Mouse (Mus musculus): ENCODE data around the gene Zzz3.

DNA sequence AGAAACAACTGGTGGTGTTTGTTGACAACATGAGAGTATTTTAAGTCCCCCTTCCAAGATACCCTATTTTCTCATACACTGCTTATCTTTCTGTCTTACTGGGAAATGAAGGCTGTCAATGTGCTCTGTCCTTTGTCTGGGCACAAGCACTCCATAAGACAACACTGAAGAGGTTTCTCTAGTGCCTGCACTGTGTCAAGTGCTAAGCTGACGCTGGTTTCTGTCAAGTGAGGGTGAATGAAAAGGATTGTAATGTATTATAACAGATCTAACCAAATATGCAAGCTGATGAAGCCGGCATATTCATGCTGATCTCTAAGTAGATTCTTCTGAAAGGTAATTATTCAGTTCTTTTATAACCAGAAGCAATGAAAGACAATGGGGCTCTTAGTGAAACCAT lies 98.5 kb downstream of the Zzz3 start:
- peak; percentile 49; the same call in 1 of the 2 replicates for TF ChIP-seq EP300 (IDR thresholded peaks at IDR 0.05; ENCODE audit: low read depth)
- no peak for TF ChIP-seq CTCF (IDR thresholded peaks at IDR 0.05; ENCODE audit: low read depth)

Measured in heart, postnatal 0 days (tissue).